Mouse (Mus musculus) lung, embryonic 14.5 days (tissue): ENCODE measurements around the gene Rps29. TPM values are rescaled to one million over a fixed set of nuclear protein-coding genes. Genes with fewer than 3 reads are reported as not detected.
A peak's percentile ranks its signal among the peaks of the same experiment; 100 is the strongest.

Experiments used
- ATAC-seq: fragments of 200-750 bp; cut with Nextera tagmentation; 2 replicates; pipeline ENCODE4 v1.8.0; 2017; ENCODE audit warnings: mild to moderate bottlenecking, moderate TSS enrichment, moderate library complexity; ENCODE audit not compliant: insufficient read depth
- DNase-seq: peaks from one replicate; pipeline ENCODE4 v3.0.0-alpha.2; 2015
- H3K27ac ChIP-seq: fragments of 300-500 bp; sonication (generic); 2 replicates; pipeline ENCODE4 v1.5.1; 2014; ENCODE audit warnings: low read depth, mild to moderate bottlenecking, moderate library complexity
- H3K27me3 ChIP-seq: fragments of 300-500 bp; sonication (generic); 2 replicates; pipeline ENCODE4 v1.6.1; 2014; ENCODE audit warnings: low read length, control low read depth; ENCODE audit not compliant: insufficient read depth
- H3K36me3 ChIP-seq: fragments of 300-500 bp; sonication (generic); 2 replicates; pipeline ENCODE4 v1.6.1; 2014; ENCODE audit warnings: control low read depth; ENCODE audit not compliant: insufficient read depth
- H3K4me1 ChIP-seq: fragments of 300-500 bp; sonication (generic); 2 replicates; pipeline ENCODE4 v1.6.1; 2014; ENCODE audit warnings: antibody characterized with exemption, control low read depth; ENCODE audit not compliant: insufficient read depth
- H3K4me2 ChIP-seq: fragments of 300-500 bp; sonication (generic); 2 replicates; pipeline ENCODE4 v1.6.1; 2014; ENCODE audit warnings: mild to moderate bottlenecking
- H3K4me3 ChIP-seq: fragments of 300-500 bp; sonication (generic); 2 replicates; pipeline ENCODE4 v1.5.1; 2014; ENCODE audit warnings: low read depth, low read length
- H3K9ac ChIP-seq: fragments of 300-500 bp; sonication (generic); 2 replicates; pipeline ENCODE4 v1.6.1; 2014
- H3K9me3 ChIP-seq: fragments of 300-500 bp; sonication (generic); 2 replicates; pipeline ENCODE4 v1.6.1; 2016; ENCODE audit warnings: low read depth, low read length, control low read depth
- CTCF ChIP-seq: IDR thresholded peaks from 2 replicates; pipeline ENCODE4 v1.5.1; 2016; ENCODE audit warnings: antibody characterized with exemption, low read depth
- WGBS: fragments of 180-500 bp; shearing (Covaris S2); extraction: QIAGEN DNeasy Blood & Tissue Kit; methylation state at CpG from one replicate; pipeline ENCODE4 v1.1.7; 2014; 5-methylcytosine and 5-hydroxymethylcytosine counted together
- microRNA-seq: library from miRNA; unstranded; fragments of <30 nt; microRNA quantifications from one replicate; pipeline ENCODE4, GENCODE M21; 2016; ENCODE audit warnings: borderline number of aligned reads
- polyA plus RNA-seq: library from polyadenylated mRNA; unstranded; fragments of >200 nt; fragmentation: Nextera tagmentation; extraction: Ambion mirVana; gene quantifications from 2 replicates; pipeline ENCODE4 v1.2.1, GENCODE M21; 2014

The Rps29 gene
- polyA plus RNA-seq, 1 experiment from 2014 or later: 1,824 TPM

DNA sequence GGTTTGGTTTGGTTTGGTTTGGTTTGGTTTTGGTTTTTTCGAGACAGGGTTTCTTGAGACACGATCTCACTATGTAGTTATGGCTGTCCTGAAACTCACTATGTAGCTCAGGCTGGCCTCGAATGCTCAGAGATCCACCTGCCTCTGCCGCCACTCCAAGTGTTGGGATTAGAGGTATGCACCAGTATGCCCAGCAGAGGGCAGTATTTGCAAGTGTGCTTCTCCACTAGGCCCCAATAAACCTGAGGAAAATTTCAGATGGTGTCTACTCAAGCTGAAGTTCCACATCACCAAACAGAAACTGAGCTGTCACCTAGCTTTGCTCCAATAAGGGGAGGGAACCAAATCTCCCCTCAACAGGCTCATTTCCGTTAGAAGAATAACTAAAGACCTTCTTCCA is 31.8 kb downstream of the Rps29 start:
- no peaks in the 10 kb centered on the region for H3K36me3 ChIP-seq
- H3K9me3 ChIP-seq: no peaks in the 10 kb centered on the region
- no peak for ATAC-seq
- no peaks in the 10 kb centered on the region for H3K4me1 ChIP-seq
- DNase-seq: peak; percentile 31
- no peak overlapping the region for H3K9ac ChIP-seq
- H3K4me3 ChIP-seq: no peak overlapping the region
- TF ChIP-seq CTCF: no peak
- no peak overlapping the region for H3K27ac ChIP-seq
- WGBS: 84% methylated on average over 5 of the region's 5 CpGs
- H3K4me2 ChIP-seq: no peak overlapping the region
- no peaks in the 10 kb centered on the region for H3K27me3 ChIP-seq

GRCm38 (mm10) chr12:69125066-69125465 is 33.9 kb downstream of the Rps29 start:
- Histone ChIP-seq H3K4me3 (no peak overlapping the region), H3K36me3 (no peaks in the 10 kb centered on the region), H3K27ac (no peak overlapping the region), H3K9me3 (no peaks in the 10 kb centered on the region), H3K4me2 (no peak overlapping the region), H3K9ac (no peak overlapping the region), H3K27me3 (no peaks in the 10 kb centered on the region), H3K4me1 (no peaks in the 10 kb centered on the region)
- DNase-seq: no peak
- no peak for TF ChIP-seq CTCF
- 73% methylated on average over 5 of the region's 5 CpGs for WGBS
- no peak for ATAC-seq

DNA sequence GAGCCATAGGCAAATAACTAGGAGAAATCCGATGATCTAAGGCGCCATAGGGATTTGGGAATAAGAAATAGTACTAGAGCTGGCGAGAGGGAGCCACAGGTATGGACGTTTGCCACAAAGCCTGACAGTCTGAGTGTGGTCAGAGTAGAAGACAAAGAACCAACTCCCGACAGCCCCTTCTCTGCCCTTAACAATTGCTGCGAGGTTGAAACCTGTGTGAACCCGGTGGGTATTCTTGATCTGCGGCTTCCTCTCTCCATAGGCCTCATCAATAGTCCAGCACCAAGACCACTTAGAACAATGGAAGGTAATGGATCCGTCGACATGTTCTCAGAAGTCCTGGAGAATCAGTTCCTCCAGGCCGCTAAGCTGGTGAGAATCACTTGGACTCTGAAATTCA is 36.2 kb downstream of the Rps29 start:
- ATAC-seq (no peak), DNase-seq (no peak)
- no peaks in the 10 kb centered on the region for H3K27me3 ChIP-seq
- WGBS: 85% methylated on average over 11 of the region's 11 CpGs
- no peak overlapping the region for H3K4me2 ChIP-seq
- no peaks in the 10 kb centered on the region for H3K36me3 ChIP-seq
- H3K4me3 ChIP-seq: no peak overlapping the region
- no peak for TF ChIP-seq CTCF
- H3K27ac ChIP-seq: no peak overlapping the region
- no peaks in the 10 kb centered on the region for H3K4me1 ChIP-seq
- no peaks in the 10 kb centered on the region for H3K9me3 ChIP-seq
- H3K9ac ChIP-seq: no peak overlapping the region

- Histone ChIP-seq H3K9ac (no peak overlapping the region), H3K4me2 (no peak overlapping the region), H3K4me3 (no peak overlapping the region), H3K4me1 (no peaks in the 10 kb centered on the region), H3K9me3 (no peaks in the 10 kb centered on the region), H3K27ac (no peak overlapping the region), H3K27me3 (no peaks in the 10 kb centered on the region), H3K36me3 (no peaks in the 10 kb centered on the region)
- WGBS: 83% methylated on average over 6 of the region's 6 CpGs
- no peak for TF ChIP-seq CTCF
- DNase-seq (no peak), ATAC-seq (no peak)
Observed at GRCm38 (mm10) chr12:69119908-69120307, 39.1 kb downstream of the Rps29 start.

Small RNA genes within 50 kb of the gene (microRNA-seq; reads per million reads assigned to microRNA genes)
- gene Gm47287 (not detected), gene Gm47295 (0.95 reads per million)

Other genes with a start within 250 kb of the Rps29 start
- 29.8 and 30.9 TPM in 2 replicates for gene Lrr1, start 9.6 kb upstream of the Rps29 start, polyA plus RNA-seq
- 591 and 633 TPM in 2 replicates for gene Rpl36al, start 24.9 kb upstream of the Rps29 start, polyA plus RNA-seq
- gene Mgat2, start 25.0 kb upstream of the Rps29 start, polyA plus RNA-seq: 61.4 and 62.0 TPM in 2 replicates
- gene Gm49383, start 37.9 kb upstream of the Rps29 start, polyA plus RNA-seq: 31.4 and 31.6 TPM in 2 replicates
- gene Dnaaf2, start 39.2 kb upstream of the Rps29 start, polyA plus RNA-seq: 9.3 and 11.3 TPM in 2 replicates
- 28.1 and 28.7 TPM in 2 replicates for gene Gm49384, start 45.1 kb upstream of the Rps29 start, polyA plus RNA-seq
- 39.1 and 41.1 TPM in 2 replicates for gene Pole2, start 69.0 kb upstream of the Rps29 start, polyA plus RNA-seq
- gene Klhdc1, start 82.0 kb upstream of the Rps29 start, polyA plus RNA-seq: 3.2 and 3.9 TPM in 2 replicates
- gene Klhdc2, start 137.5 kb upstream of the Rps29 start, polyA plus RNA-seq: 141 and 142 TPM in 2 replicates
- 79.3 and 84.8 TPM in 2 replicates for gene Nemf, start 198.0 kb upstream of the Rps29 start, polyA plus RNA-seq
- gene Arf6, start 213.0 kb upstream of the Rps29 start, polyA plus RNA-seq: 59.9 and 61.8 TPM in 2 replicates
- 2.0 and 2.2 TPM in 2 replicates for gene Gm9887, start 213.3 kb upstream of the Rps29 start, polyA plus RNA-seq